Comparison of ENCODE assay signal across 8 mouse cellular contexts in the genomic region with DNA sequence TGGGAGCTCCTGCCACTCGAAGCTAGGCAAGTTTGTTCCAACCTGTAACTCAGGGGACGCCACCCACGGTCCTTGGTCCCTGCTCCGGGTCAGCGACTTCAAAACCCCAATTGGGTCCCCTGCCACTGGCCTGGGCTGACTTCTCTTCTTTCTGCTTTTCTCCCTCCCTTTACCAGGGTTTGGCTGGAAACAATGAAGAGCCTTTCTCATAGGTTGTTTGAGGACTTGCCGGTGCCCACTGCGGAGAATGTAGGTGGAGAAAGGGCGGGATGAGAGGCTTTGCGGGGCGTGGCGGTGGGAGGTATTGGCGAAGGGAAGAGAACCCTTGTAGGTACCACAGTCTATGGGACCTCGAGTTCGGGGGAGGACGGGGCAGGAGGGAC. TPM values are rescaled to one million over a fixed set of nuclear protein-coding genes. Genes with fewer than 3 reads are reported as not detected.
A peak's percentile ranks its signal among the peaks of the same experiment; 100 is the strongest.
DNase-seq lines count a peak whose midpoint lies in the region; ATAC-seq lines count a peak whose summit lies in the region.

A gene (minus strand): TSS at position 194 of the 383 bp plus-strand sequence.

- no peak within 1 kb of the TSS for H3K27ac ChIP-seq in heart, embryonic 16.5 days (ENCODE audit: low read length)

- H3K9me3 ChIP-seq in heart, embryonic 16.5 days (replicated peaks; ENCODE audit: control insufficient read depth, low read length) = no peaks in the 10 kb centered on the region

- peak; percentile 55; the same call in 1 of the 2 replicates for ATAC-seq in heart, embryonic 16.5 days (replicated peaks; ENCODE audit: extremely low read depth, insufficient read depth, low FRiP score)
- ATAC-seq in CD4-positive, CD25-positive, alpha-beta regulatory T cell, adult 4 months = no peak

- H3K27me3 ChIP-seq in heart, embryonic 16.5 days (ENCODE audit: control insufficient read depth, insufficient read depth, low read length) = peaks cover 12% of the 10 kb centered on the region

- no peaks in the 10 kb centered on the region for H3K36me3 ChIP-seq in heart, embryonic 16.5 days (ENCODE audit: control insufficient read depth, insufficient read depth)

- WGBS in heart, embryonic 16.5 days = 1% methylated on average over 15 of the region's 15 CpGs

- H3K4me1 ChIP-seq in heart, embryonic 16.5 days (ENCODE audit: control insufficient read depth, insufficient read depth, low read length) = peaks cover 2% of the 10 kb centered on the region

- peak within 1 kb of the TSS; percentile 45 for H3K9ac ChIP-seq in heart, embryonic 16.5 days (ENCODE audit: low read length)

- H3K4me3 ChIP-seq in heart, embryonic 16.5 days (ENCODE audit: low read length) = peak within 1 kb of the TSS; percentile 58

- peak in 1 of 2 experiments; percentile 42 for DNase-seq in left cerebral cortex, adult 18-20 months (ENCODE audit: low spot score in 2 of 2)
- DNase-seq in left cerebral cortex, adult 11 months (ENCODE audit: low spot score) = no peak
- DNase-seq in cerebellum, adult 11-12 months = peak; percentile 43
- peak in 1 of 2 experiments; percentile 17 for DNase-seq in layer of hippocampus, adult 8-10 months (ENCODE audit: low spot score in 2 of 2)
- DNase-seq in lung, postnatal 4 days = peak; percentile 6 to 22
- DNase-seq in yolk sac, embryonic 10.5 days (ENCODE audit: low spot score) = peak; percentile 4

- peak within 1 kb of the TSS; percentile 94 for H3K4me2 ChIP-seq in heart, embryonic 16.5 days (ENCODE audit: low read depth, low read length)

RNA-seq across cellular contexts. Expression of the gene that starts here (rescaled TPM):
- 100 to 1,000 TPM; 103 to 114 TPM for total RNA-seq in left cerebral cortex, adult 18-20 months (2021)
- polyA plus RNA-seq in heart, embryonic 16.5 days (2015; fragmentation: Nextera tagmentation; extraction: Ambion mirVana) = 2.4 and 3.3 TPM in 2 replicates
- total RNA-seq in layer of hippocampus, adult 8-10 months (2022) = 10 to 100 TPM; 74.0 to 87.0 (median 79.8) TPM
- polyA plus RNA-seq in CD4-positive, CD25-positive, alpha-beta regulatory T cell, adult 4 months (2017; shearing (Covaris generic)) = not detected
